Mouse (Mus musculus) heart, embryonic 10.5 days (tissue): ENCODE results near the gene Ehmt2. TPM values are rescaled to one million over a fixed set of nuclear protein-coding genes. Genes with fewer than 3 reads are reported as not detected.

Experiments
- microRNA-seq: library from miRNA; unstranded; fragments of <30 nt; microRNA quantifications from one replicate; pipeline ENCODE4, GENCODE M21; 2017
- polyA plus RNA-seq: library from polyadenylated mRNA; unstranded; fragments of >200 nt; fragmentation: Nextera tagmentation; extraction: Ambion mirVana; gene quantifications from 2 replicates; pipeline ENCODE4 v1.2.1, GENCODE M21; 2016

Gene Ehmt2
- polyA plus RNA-seq, 1 experiment from 2014 or later = 66.0 TPM

Small RNA genes within 50 kb of the gene (microRNA-seq; reads per million reads assigned to microRNA genes)
- not detected for gene Mir6972

Other genes with a start within 250 kb of the Ehmt2 start
- 0.04 and 0.07 TPM in 2 replicates for gene Tnxb, start 227.9 kb upstream of the Ehmt2 start, polyA plus RNA-seq
- gene C4b, start 154.6 kb upstream of the Ehmt2 start, polyA plus RNA-seq = not detected in 2 replicates
- gene Cyp21a1, start 93.9 kb upstream of the Ehmt2 start, polyA plus RNA-seq = not detected in 2 replicates
- 22.3 and 22.8 TPM in 2 replicates for gene Stk19, start 61.5 kb upstream of the Ehmt2 start, polyA plus RNA-seq
- 48.1 and 62.2 TPM in 2 replicates for gene Dxo, start 61.5 kb upstream of the Ehmt2 start, polyA plus RNA-seq
- 39.9 and 43.6 TPM in 2 replicates for gene Skiv2l, start 48.3 kb upstream of the Ehmt2 start, polyA plus RNA-seq
- gene Nelfe, start 48.1 kb upstream of the Ehmt2 start, polyA plus RNA-seq = 89.6 and 104 TPM in 2 replicates
- 1.3 and 11.4 TPM in 2 replicates for gene Cfb, start 36.0 kb upstream of the Ehmt2 start, polyA plus RNA-seq
- 2.2 and 4.1 TPM in 2 replicates for gene Zbtb12, start 19.0 kb upstream of the Ehmt2 start, polyA plus RNA-seq
- not detected in 2 replicates for gene Gm20547, start 16.4 kb upstream of the Ehmt2 start, polyA plus RNA-seq
- gene C2, start 204 bp upstream of the Ehmt2 start, polyA plus RNA-seq = 0.67 and 1.6 TPM in 2 replicates
- 0.10 and 0.41 TPM in 2 replicates for gene Slc44a4, start 16.0 kb downstream of the Ehmt2 start, polyA plus RNA-seq
- gene Neu1, start 32.8 kb downstream of the Ehmt2 start, polyA plus RNA-seq = 21.3 and 25.5 TPM in 2 replicates
- 0.20 TPM in 1 of 2 replicates, not detected in the other for gene Hspa1b, start 60.8 kb downstream of the Ehmt2 start, polyA plus RNA-seq
- 0.52 TPM in 1 of 2 replicates, not detected in the other for gene Gm20481, start 71.4 kb downstream of the Ehmt2 start, polyA plus RNA-seq
- gene Hspa1a, start 73.7 kb downstream of the Ehmt2 start, polyA plus RNA-seq = 1.8 and 2.4 TPM in 2 replicates
- gene Hspa1l, start 74.2 kb downstream of the Ehmt2 start, polyA plus RNA-seq = 1.6 and 1.7 TPM in 2 replicates
- 197 and 247 TPM in 2 replicates for gene Lsm2, start 83.4 kb downstream of the Ehmt2 start, polyA plus RNA-seq
- gene Vars, start 102.5 kb downstream of the Ehmt2 start, polyA plus RNA-seq = 112 and 166 TPM in 2 replicates
- 0.26 and 0.34 TPM in 2 replicates for gene Vwa7, start 118.1 kb downstream of the Ehmt2 start, polyA plus RNA-seq
- gene Sapcd1, start 129.5 kb downstream of the Ehmt2 start, polyA plus RNA-seq = 3.3 and 4.0 TPM in 2 replicates
- gene Msh5, start 148.3 kb downstream of the Ehmt2 start, polyA plus RNA-seq = 3.9 and 5.4 TPM in 2 replicates
- gene Clic1, start 151.5 kb downstream of the Ehmt2 start, polyA plus RNA-seq = 374 and 380 TPM in 2 replicates
- 192 and 290 TPM in 2 replicates for gene Ddah2, start 160.6 kb downstream of the Ehmt2 start, polyA plus RNA-seq
- gene Ly6g6c, start 166.9 kb downstream of the Ehmt2 start, polyA plus RNA-seq = not detected in 2 replicates
- gene Mpig6b, start 167.7 kb downstream of the Ehmt2 start, polyA plus RNA-seq = 0.63 and 1.0 TPM in 2 replicates
- gene Ly6g6e, start 178.4 kb downstream of the Ehmt2 start, polyA plus RNA-seq = 0.18 and 0.39 TPM in 2 replicates
- 2.5 and 2.6 TPM in 2 replicates for gene Ly6g6d, start 179.6 kb downstream of the Ehmt2 start, polyA plus RNA-seq
- gene Ly6g6f, start 187.1 kb downstream of the Ehmt2 start, polyA plus RNA-seq = 0.91 and 1.0 TPM in 2 replicates
- gene Abhd16a, start 190.8 kb downstream of the Ehmt2 start, polyA plus RNA-seq = 66.7 and 69.8 TPM in 2 replicates
- gene Ly6g5c, start 209.8 kb downstream of the Ehmt2 start, polyA plus RNA-seq = not detected in 2 replicates
- gene Ly6g5b, start 217.0 kb downstream of the Ehmt2 start, polyA plus RNA-seq = 0.73 and 0.99 TPM in 2 replicates
- gene Gpank1, start 223.0 kb downstream of the Ehmt2 start, polyA plus RNA-seq = 17.1 and 24.5 TPM in 2 replicates
- gene Csnk2b, start 223.6 kb downstream of the Ehmt2 start, polyA plus RNA-seq = 220 and 246 TPM in 2 replicates
- gene D17H6S53E, start 227.9 kb downstream of the Ehmt2 start, polyA plus RNA-seq = 7.4 and 11.5 TPM in 2 replicates
- gene Apom, start 233.6 kb downstream of the Ehmt2 start, polyA plus RNA-seq = 3.0 and 72.5 TPM in 2 replicates
- 51.4 and 65.5 TPM in 2 replicates for gene Bag6, start 236.7 kb downstream of the Ehmt2 start, polyA plus RNA-seq